Mouse (Mus musculus) spleen, adult 2 months (tissue): Measurements from ENCODE around the gene Gatad2b. TPM values are rescaled to one million over a fixed set of nuclear protein-coding genes. Genes with fewer than 3 reads are reported as not detected.

Experiments
- DNase-seq, 2 experiments: peaks; one replicate each; pipeline versions ENCODE4 v3.0.0 to v3.0.0-alpha.2; 2012 to 2021; ENCODE audit warnings: low spot score in 2 of 2, low read depth in 1 of 2
- H3K27ac ChIP-seq: fragments of 200-500 bp; 2 replicates; pipeline ENCODE4 v1.5.1; 2012; ENCODE audit warnings: low read length, inconsistent platforms; ENCODE audit not compliant: insufficient read depth
- H3K27me3 ChIP-seq: fragments of 200-500 bp; 2 replicates; pipeline ENCODE4 v1.6.1; 2012; ENCODE audit warnings: mild to moderate bottlenecking, moderate library complexity, low read length, inconsistent platforms; ENCODE audit not compliant: control insufficient read depth, insufficient read depth
- H3K36me3 ChIP-seq: fragments of 200-500 bp; 2 replicates; pipeline ENCODE4 v1.6.1; 2012; ENCODE audit warnings: mild to moderate bottlenecking, low read length, inconsistent platforms; ENCODE audit not compliant: control insufficient read depth, insufficient read depth
- H3K4me1 ChIP-seq: fragments of 200-500 bp; 2 replicates; pipeline ENCODE4 v1.6.1; 2011; ENCODE audit warnings: inconsistent platforms; ENCODE audit not compliant: control insufficient read depth, insufficient read depth, insufficient read length
- H3K4me3 ChIP-seq: fragments of 200-500 bp; 2 replicates; pipeline ENCODE4 v1.5.1; 2011; ENCODE audit warnings: mild to moderate bottlenecking, inconsistent platforms; ENCODE audit not compliant: insufficient read depth, insufficient read length; ENCODE audit errors: extremely low read depth
- CTCF ChIP-seq: fragments of 200-500 bp; IDR thresholded peaks from 2 replicates; pipeline ENCODE4 v1.5.1; 2011; ENCODE audit warnings: mild to moderate bottlenecking, inconsistent platforms; ENCODE audit not compliant: insufficient read depth, insufficient read length, insufficient replicate concordance; ENCODE audit errors: extremely low read depth
- POLR2A ChIP-seq: fragments of 200-500 bp; IDR thresholded peaks from 2 replicates; pipeline ENCODE4 v1.6.1; 2011; ENCODE audit warnings: low read depth, low read length, inconsistent platforms
- WGBS: fragments of 180-500 bp; shearing (Covaris S2); methylation state at CpG from one replicate; pipeline ENCODE4 v1.1.7; 2018; 5-methylcytosine and 5-hydroxymethylcytosine counted together
- polyA plus RNA-seq: library from polyadenylated mRNA; depleted of rRNA; stranded (reverse); fragments of >200 nt; gene quantifications from 2 replicates; pipeline ENCODE4 v1.2.3, GENCODE M21; 2012

Gatad2b gene
- polyA plus RNA-seq, 1 experiment = 26.9 TPM

DNA sequence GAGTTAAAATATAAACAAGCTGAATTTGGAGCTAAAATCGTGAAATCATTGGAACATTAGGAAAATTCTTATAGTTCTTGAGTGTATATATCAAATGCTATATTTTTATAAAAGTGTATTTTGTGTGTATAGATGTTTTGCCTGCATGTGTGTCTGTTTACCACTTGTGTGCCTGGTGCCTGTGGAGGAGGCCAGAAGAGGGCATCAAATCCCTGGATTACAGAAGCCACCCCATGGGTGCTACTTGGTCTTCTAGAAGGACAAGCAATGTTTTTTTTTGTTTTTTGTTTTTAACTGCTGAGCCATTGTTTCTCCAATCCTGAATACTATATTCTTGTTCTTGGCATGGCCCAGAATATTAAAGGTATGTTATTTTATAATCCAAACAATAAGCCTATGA is 2.4 kb upstream of the Gatad2b start:
- no peak for DNase-seq

DNA sequence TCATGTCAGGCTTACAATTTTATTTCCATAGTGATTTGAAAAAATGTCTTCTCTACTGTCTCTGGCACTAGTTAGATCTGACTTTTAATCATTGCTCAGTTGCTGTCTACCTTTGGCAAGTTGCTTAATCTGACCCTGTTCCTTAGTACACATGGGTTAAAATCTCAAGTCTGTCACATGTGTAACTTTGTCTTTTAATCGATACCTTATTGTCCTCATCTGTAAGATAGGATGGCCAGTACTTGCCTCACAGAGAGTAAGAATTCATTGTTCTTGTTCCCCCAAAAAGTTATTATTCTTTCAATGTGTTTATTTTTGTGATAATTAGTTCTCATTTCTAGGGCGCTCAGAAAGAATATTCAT is 1.0 kb upstream of the Gatad2b start:
- Histone ChIP-seq H3K27me3 (no peaks in the 10 kb centered on the region), H3K36me3 (no peaks in the 10 kb centered on the region), H3K4me3 (peak overlapping the region; percentile 68; the same call in 1 of the 2 replicates), H3K4me1 (peaks cover 8% of the 10 kb centered on the region; the same call in 1 of the 2 replicates), H3K27ac (peak overlapping the region; percentile 91; the same call in 1 of the 2 replicates)
- no peak for DNase-seq
- TF ChIP-seq POLR2A (no peak), CTCF (no peak)
- 26% methylated on average over 2 of the region's 2 CpGs for WGBS

More for the DNA sequence above, 2.4 kb upstream of the Gatad2b start:
- H3K4me1 ChIP-seq = peaks cover 8% of the 10 kb centered on the region; the same call in 1 of the 2 replicates
- TF ChIP-seq POLR2A (no peak), CTCF (no peak)
- WGBS = 91% methylated on average over 1 of the region's 1 CpGs
- H3K27me3 ChIP-seq = no peaks in the 10 kb centered on the region
- no peak overlapping the region for H3K4me3 ChIP-seq
- H3K27ac ChIP-seq = no peak overlapping the region
- H3K36me3 ChIP-seq = no peaks in the 10 kb centered on the region

DNA sequence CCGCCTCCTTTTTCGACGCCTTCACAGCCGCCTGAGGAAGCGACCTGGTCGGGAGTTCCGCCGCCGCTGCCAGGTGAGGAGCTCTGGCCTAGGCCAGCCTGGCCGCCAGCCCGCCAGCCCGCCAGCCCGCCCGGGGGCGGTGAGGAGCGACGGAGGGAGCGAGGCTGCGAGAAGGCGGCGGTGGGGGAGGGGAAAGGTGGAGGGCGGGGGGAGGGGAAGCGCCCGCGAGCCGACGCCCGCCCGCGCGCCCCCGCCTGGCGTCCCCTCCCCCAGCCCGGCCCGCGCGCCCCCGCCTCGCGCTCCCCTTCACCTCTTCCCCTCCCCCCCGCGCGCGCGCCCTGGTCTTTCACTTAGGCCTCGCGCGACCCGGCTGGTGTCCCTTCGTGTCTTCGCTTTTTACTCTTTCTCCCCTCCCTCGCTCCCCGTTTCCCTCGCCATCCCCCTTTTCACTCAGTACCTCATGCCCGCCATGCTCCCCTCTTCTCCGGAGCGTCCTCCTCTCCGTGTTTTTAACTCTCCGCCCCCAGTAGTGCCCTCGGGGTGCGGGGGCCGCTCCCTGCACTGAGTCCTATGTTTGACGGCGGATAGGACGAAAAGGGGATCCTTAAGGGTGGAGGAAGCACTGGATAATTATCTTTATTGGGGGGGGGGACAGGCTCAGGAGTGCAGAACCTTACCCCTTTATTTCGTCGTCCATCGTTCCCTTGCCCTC is 530 bp downstream of the Gatad2b start:
- TF ChIP-seq CTCF = no peak
- no peak for TF ChIP-seq POLR2A
- Histone ChIP-seq H3K27ac (peak overlapping the region; percentile 86), H3K4me3 (peak overlapping the region; percentile 85), H3K36me3 (no peaks in the 10 kb centered on the region), H3K27me3 (no peaks in the 10 kb centered on the region), H3K4me1 (peaks cover 8% of the 10 kb centered on the region; the same call in 1 of the 2 replicates)
- DNase-seq = peak in 1 of 2 experiments; percentile 60
- WGBS = 2% methylated on average over 30 of the region's 68 CpGs

DNA sequence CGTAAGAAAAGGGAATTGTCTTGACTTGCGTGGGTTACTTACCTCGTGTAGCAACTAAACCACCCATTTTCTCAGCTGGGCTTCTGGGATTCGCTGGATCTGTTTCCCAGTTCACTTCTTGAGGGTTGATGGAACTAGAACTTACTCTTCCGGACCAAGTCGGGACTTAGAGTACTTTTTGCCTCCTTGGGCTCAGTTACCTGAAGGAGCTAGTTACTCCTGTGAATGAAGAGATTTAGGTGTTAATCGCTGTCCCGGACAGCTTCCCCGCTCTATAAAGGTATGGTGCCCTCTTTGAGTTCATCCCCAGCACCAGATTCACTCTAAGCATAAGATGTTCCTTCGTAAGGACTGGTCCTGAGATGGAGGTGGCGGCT is 1.1 kb downstream of the Gatad2b start:
- no peaks in the 10 kb centered on the region for H3K27me3 ChIP-seq
- TF ChIP-seq CTCF (no peak), POLR2A (no peak)
- DNase-seq = no peak
- peak overlapping the region; percentile 64 for H3K27ac ChIP-seq
- 11% methylated on average over 11 of the region's 11 CpGs for WGBS
- H3K36me3 ChIP-seq = no peaks in the 10 kb centered on the region
- peak overlapping the region; percentile 85 for H3K4me3 ChIP-seq
- peaks cover 8% of the 10 kb centered on the region; the same call in 1 of the 2 replicates for H3K4me1 ChIP-seq

GRCm38 (mm10) chr3:90294651-90295050 is 1.7 kb downstream of the Gatad2b start:
- H3K4me3 ChIP-seq = no peak overlapping the region
- no peaks in the 10 kb centered on the region for H3K27me3 ChIP-seq
- peaks cover 8% of the 10 kb centered on the region; the same call in 1 of the 2 replicates for H3K4me1 ChIP-seq
- WGBS = 75% methylated on average over 2 of the region's 2 CpGs
- no peak for TF ChIP-seq POLR2A
- no peak for TF ChIP-seq CTCF
- no peak overlapping the region for H3K27ac ChIP-seq
- no peak for DNase-seq
- no peaks in the 10 kb centered on the region for H3K36me3 ChIP-seq

GRCm38 (mm10) chr3:90305801-90306200 is 12.8 kb downstream of the Gatad2b start:
- H3K4me1 ChIP-seq = peaks cover 2% of the 10 kb centered on the region; the same call in 1 of the 2 replicates
- 85% methylated on average over 3 of the region's 3 CpGs for WGBS
- H3K27ac ChIP-seq = no peak overlapping the region
- no peaks in the 10 kb centered on the region; the same call in 1 of the 2 replicates for H3K36me3 ChIP-seq
- no peaks in the 10 kb centered on the region for H3K27me3 ChIP-seq
- DNase-seq = no peak
- H3K4me3 ChIP-seq = no peak overlapping the region
- TF ChIP-seq CTCF = no peak
- no peak for TF ChIP-seq POLR2A

DNA sequence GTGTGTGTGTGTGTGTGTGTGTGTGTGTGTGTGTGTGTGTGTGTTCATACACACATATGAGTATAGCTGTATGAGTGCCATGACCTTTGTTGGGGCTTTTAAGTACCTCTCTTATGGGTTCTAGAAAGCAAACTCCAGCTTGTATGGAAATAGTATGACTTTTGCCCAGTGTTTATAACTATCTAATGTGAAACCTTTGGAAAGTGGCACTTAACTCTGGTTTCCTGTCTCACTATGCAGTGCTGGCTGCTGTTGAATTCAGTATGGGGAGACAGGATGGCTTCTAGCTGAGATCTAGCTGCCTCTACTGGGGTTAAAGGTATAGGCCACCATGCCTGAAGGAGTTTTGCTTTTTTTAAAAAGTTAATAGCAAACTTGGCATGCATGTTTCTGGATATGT is 16.6 kb downstream of the Gatad2b start:
- H3K36me3 ChIP-seq = no peaks in the 10 kb centered on the region; the same call in 1 of the 2 replicates
- peaks cover 2% of the 10 kb centered on the region; the same call in 1 of the 2 replicates for H3K4me1 ChIP-seq
- no peak for DNase-seq
- no peaks in the 10 kb centered on the region for H3K27me3 ChIP-seq
- H3K4me3 ChIP-seq = no peak overlapping the region
- TF ChIP-seq CTCF (no peak), POLR2A (no peak)
- no peak overlapping the region; the same call in 1 of the 2 replicates for H3K27ac ChIP-seq

- H3K27me3 ChIP-seq = no peaks in the 10 kb centered on the region
- DNase-seq = no peak
- H3K27ac ChIP-seq = no peak overlapping the region
- no peaks in the 10 kb centered on the region for H3K36me3 ChIP-seq
- no peak overlapping the region for H3K4me3 ChIP-seq
- TF ChIP-seq CTCF = no peak
- no peak for TF ChIP-seq POLR2A
- H3K4me1 ChIP-seq = peaks cover 2% of the 10 kb centered on the region; the same call in 1 of the 2 replicates
Measured at GRCm38 (mm10) chr3:90313367-90313766, 20.4 kb downstream of the Gatad2b start.
